Mouse (Mus musculus): ENCODE results near the gene Eva1c. TPM values are rescaled to one million over a fixed set of nuclear protein-coding genes. Genes with fewer than 3 reads are reported as not detected.
A peak's percentile ranks its signal among the peaks of the same experiment; 100 is the strongest.

Eva1c gene
- total RNA-seq (2021): 1 to 10 TPM; 3.0 to 3.3 TPM
- long read RNA-seq, experiment 1, partial matches to known transcripts: 0 of 5 reads
- long read RNA-seq, experiment 1, other reads (novel, unspliced or antisense): 2 of 5 reads
- long read RNA-seq, experiment 2: 0 reads

GRCm38 (mm10) chr16:90826457-90826856, at the start of gene Eva1c:
TSS of gene Eva1c (plus strand) at chr16:90826719.
- DNase-seq (ENCODE audit: low spot score in 2 of 2): no peak

GRCm38 (mm10) chr16:90779783-90780182, 46.7 kb upstream of the Eva1c start:
- no peak for DNase-seq (ENCODE audit: low spot score in 2 of 2)

DNA sequence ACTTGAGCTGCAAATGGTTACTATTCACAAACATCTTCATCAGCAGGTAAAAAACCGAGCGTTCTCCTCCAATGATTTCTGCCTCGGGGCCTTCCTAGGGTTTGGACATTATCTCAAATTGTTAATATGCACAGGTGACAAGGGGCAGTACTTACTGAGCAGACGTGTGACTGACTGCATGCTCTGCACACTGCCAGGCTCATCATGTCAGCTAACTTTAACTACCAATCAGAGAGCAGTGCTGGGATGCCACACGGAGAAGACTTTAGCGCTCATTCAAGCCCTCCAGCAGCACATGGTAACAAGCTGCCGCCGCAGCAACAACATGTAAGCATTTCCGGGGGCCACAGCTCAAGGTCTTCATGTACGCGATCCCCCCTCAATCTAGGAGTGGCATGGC, 43.2 kb upstream of the Eva1c start:
- no peak for DNase-seq (ENCODE audit: low spot score in 2 of 2)

DNA sequence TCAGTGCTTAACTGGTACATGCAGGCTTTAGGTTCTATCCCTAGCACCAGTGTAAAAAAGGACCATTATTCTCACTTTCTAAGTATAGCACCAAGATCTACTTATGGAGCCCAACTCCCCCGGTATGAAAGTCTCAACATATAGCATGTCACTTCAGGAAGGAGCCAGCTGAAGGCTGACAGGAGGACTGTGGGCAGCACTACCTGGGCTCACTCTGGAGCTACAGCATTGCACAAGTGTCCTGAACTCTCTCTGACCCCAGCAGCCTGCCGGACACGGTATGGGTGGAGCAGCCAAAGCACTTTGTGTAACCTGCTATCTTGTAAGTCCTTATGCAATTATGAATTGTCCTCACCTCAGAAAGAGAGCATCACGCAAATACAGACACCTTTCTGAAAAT, 41.3 kb upstream of the Eva1c start:
- no peak for DNase-seq (ENCODE audit: low spot score in 2 of 2)

DNA sequence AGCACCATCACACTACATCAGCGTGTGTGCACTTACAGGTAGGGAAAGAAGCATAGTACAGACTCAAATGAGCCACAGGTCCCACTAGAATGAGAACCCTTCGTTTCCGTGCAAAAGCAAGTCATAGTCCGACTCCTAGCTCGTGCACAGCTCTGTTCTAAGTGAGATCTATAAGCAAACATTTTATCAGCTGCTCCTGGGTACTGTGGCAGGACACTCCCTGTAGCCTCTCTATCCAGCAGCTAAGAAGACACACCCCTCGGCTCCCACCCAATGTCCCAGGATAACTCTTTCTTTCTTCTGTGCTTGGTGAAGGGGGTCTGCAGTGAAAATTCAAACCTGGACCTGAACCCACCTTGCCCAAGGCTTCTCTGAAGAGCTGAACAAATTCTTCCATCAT, 37.9 kb upstream of the Eva1c start:
- DNase-seq (ENCODE audit: low spot score in 2 of 2): no peak

DNA sequence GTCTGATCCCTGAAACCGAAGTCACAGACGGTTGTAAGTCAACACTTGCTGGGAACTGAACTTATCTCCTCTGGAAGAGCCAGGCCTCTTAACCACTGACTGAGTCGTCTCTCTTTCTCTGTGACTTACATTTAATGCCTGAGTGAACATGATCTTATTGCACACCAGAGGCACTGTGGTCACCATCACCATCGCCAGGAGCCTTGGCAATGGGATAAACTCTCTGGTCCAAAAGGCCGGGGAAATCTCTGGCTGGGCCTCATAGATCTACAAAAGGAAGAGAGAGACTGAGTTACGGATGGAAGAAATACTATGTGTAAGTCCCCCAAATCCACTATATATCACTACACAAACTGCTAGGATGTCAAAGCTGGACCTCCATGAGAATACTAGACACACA, 35.6 kb upstream of the Eva1c start:
- DNase-seq (ENCODE audit: low spot score in 2 of 2): no peak

DNA sequence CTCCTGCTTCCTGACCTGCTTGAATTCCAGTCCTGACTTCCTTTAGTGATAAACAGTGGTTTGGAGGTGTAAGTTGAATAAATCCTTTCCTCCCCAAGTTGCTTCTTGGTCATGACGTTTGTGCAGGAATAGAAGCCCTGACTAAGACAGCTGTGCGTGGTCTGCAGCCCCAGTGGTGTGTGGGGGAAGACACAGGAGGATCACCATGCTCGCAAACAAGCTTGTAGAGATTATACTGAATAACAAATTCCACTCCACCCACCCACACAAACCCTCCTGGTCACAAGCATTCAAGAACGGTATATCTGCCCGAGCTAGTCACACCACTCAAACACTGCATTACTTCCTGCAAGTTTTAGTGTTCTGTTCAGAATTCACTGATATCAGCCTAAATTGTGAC, 34.5 kb upstream of the Eva1c start:
- peak in 1 of 2 experiments; percentile 34 for DNase-seq (ENCODE audit: low spot score in 2 of 2)

- no peak for DNase-seq (ENCODE audit: low spot score in 2 of 2)
Measured at GRCm38 (mm10) chr16:90792500-90792899, 34.0 kb upstream of the Eva1c start.

- no peak for DNase-seq (ENCODE audit: low spot score in 2 of 2)
Measured at GRCm38 (mm10) chr16:90794708-90795107, 31.8 kb upstream of the Eva1c start.

GRCm38 (mm10) chr16:90798446-90798845, 28.1 kb upstream of the Eva1c start:
- no peak for DNase-seq (ENCODE audit: low spot score in 2 of 2)

DNA sequence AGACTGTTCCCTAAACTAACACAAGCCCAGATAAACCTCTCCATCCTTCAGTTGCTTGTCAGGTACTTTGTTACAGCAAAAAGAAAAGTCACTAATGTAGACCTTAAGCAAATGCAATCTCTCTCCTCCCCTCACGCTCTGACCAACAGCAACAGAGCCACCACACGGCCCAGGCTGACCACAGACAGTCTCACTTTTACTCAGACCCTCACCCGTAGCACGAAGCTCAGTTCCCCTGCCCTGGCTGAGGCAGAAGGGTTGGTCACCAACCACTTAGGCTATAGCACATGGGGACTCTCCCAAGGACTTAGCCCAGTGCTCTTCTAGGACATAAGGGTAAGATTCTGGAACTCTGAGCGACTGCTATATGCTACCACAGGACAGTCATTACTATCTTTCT, 27.7 kb upstream of the Eva1c start:
- no peak for DNase-seq (ENCODE audit: low spot score in 2 of 2)

- DNase-seq (ENCODE audit: low spot score in 2 of 2): no peak
Measured at GRCm38 (mm10) chr16:90799840-90800239, 26.7 kb upstream of the Eva1c start.

DNA sequence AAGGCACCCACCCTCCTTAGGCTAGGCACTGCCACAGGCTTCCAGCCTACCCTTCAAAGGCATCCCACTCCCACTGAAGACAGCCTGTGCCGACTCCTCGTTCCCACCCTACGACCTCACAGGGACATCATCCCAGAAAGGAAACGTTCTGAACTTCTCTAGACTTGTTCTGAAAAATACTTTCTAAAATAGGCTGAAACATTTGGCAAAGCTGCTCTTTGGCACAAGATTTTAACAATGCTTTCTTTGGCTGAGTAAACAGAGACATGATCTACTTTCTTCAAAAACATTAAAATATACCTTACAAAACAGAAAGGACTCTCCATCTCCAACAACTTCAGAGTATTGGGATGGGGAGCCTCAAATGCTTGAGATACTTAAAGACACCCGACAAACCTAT, 25.3 kb upstream of the Eva1c start:
- DNase-seq (ENCODE audit: low spot score in 2 of 2): peak; percentile 21 to 44

DNA sequence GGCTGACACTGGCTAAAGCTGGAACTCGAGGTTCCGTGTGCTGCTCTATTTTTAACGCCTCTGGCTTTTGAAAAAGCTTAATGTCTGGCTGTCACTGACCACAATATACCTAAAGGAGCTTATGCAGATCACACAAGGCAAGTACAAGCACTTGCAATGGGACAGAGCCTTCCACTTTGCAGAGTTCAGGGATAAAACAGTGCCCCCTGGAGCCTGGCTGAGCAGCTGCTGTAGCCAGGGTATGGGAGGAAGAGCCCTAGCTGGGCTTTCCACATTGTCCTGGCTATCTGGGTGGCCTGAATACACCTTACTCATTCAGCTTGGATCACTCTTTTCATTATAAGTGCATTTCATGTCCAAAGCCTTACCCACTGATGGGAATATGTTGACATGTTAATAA, 24.6 kb upstream of the Eva1c start:
- DNase-seq (ENCODE audit: low spot score in 2 of 2): no peak

DNA sequence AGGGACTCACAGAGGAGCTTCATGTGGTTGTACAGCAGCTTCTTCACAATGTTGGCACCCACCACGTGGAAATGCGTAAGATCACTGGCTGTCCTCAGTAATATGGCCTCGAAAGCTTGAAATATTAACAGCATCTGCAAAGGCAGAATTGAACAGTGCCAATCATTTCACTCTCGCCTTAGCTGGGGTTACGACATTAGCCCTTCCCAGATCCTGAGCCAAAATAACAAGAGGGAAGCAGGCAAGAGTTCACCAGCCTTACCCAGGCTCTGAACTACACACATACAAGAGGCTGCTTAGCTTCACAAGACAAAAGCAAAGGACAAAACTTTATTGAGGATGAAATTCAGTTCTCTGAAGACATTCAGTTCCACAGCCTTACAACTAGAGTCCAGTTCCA, 22.1 kb upstream of the Eva1c start:
- no peak for DNase-seq (ENCODE audit: low spot score in 2 of 2)

DNA sequence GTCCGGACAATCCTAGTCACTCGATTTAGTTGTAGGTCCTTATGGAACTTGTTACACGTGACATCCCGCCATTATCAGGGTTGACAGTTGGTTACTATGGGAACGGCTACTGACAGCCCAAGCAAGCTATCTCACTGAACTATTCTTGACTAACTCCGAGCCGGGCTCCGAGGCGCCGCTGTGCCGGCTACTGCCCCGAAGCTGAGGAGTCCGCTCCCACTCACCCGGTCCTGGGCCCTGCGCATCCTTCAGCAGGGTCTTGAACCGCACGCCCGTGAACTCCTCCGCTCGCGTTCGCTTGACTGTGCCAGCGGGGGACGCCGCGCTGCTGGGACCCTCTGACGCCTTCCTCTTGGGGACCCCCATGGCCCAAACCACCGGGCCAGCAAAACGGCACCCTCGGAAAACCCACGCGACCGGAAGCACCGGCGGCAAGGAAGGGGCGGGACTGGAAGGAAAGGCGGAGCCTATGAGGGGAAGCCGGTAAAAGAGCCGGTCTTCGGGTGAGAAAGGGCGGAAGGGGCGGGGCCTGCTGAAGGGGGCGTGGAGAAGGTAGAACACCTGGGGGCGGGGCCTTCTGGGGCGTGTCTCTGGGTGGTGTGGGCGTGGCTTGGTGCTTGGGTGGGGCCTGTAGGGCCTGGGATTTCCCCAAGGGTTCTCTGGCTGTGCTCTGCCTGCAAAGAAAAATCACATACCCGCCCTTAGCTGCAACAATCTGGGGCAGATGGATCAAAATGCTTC, 16.4 kb upstream of the Eva1c start, which contains the start of gene Urb1:
Gene Urb1 (minus strand): TSS at position 439 of the 741 bp plus-strand sequence.
- DNase-seq (ENCODE audit: low spot score in 2 of 2): peak; percentile 98 to 99

- no peak for DNase-seq (ENCODE audit: low spot score in 2 of 2)
Measured at GRCm38 (mm10) chr16:90810716-90811256, 15.7 kb upstream of the Eva1c start.

DNA sequence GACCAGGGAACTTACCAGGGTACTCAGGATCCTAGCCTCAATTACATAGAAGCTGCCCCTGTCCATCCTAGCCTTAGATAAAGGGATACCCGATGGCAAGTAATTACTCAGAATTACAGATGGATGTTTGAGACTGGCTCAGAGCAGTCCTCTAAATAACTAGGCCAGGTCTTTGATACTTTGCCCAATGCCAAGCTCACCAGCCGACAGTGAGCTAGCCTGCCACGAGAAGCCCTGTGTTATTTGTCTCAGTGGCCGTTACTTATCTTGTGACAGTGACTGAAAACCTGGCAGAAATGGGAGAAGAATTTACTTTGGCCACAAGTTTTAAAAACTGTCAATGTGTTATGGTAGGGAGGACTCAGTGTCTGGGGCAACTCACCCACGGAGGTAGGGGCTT, 14.4 kb upstream of the Eva1c start:
- no peak for DNase-seq (ENCODE audit: low spot score in 2 of 2)

- DNase-seq (ENCODE audit: low spot score in 2 of 2): no peak
Measured at GRCm38 (mm10) chr16:90820326-90820725, 6.2 kb upstream of the Eva1c start.

DNA sequence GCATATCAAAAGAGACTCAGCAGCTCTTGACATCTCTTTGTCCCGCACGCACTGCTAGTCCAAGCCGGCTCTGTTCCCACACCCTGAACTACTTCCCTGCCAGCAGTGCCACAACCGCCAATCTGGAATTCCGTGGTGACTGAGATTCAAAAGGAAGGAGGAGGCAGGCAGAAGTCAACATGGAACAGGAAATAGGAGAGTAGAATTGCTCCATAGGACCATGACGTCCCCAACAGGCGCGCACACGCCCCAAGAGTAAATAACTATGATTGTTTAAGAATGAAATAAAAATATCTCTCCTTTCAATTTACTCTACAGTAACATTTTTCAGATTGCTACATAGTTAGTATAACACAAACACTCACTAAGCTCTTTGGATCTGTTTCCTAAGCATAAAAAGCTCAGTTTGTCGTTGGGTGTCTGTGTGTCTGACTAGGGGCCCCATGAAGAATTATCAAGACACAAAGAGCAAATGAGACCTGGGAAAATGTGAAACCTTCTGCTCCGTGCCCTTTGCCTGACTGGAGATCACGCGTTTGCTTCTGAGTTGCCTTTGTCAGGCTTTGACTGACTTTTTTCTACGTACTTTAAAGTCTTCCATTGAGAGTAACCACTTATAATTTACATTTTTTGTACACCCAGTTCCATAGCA, 5.3 kb upstream of the Eva1c start:
- DNase-seq (ENCODE audit: low spot score in 2 of 2): no peak

DNA sequence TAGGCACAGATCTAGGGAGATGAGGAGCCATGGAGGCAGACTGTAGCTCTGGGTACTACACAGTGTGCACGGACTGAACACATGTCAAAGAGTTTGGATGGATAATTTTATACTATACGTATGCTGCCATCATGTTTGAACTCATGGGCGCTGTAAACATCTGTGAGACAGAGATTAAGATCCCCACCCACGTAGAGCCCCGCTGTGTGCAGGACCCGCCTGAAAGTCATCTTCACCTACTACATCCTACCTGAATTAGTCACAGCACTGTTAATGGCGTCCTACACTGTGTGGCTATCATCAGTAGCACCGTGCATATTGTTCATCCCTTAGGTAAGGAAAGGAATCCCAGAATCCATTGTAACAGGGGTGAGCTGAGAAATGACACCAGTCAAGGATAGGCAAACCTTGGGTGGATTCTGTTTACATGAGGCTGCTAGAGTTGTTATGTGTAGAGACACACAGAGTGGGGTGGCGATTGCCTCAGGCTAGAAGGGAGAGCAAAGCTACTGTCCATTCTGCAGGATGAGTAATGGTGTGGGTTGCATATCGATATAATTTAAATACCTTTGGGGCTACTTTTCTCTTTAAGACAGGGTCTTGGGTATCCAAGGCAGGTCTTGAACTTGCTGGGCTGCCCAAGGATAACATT, 4.1 kb upstream of the Eva1c start:
- no peak for DNase-seq (ENCODE audit: low spot score in 2 of 2)

GRCm38 (mm10) chr16:90822981-90823380, 3.5 kb upstream of the Eva1c start:
- DNase-seq (ENCODE audit: low spot score in 2 of 2): no peak

All from left cerebral cortex, adult 18-20 months (tissue).